Mouse (Mus musculus): ENCODE measurements around the gene Zfp967. TPM values are rescaled to one million over a fixed set of nuclear protein-coding genes. Genes with fewer than 3 reads are reported as not detected.
"Not testable (repeated sequence)": the region's sequence is repeated elsewhere in the genome, so short reads cannot be mapped to it uniquely, and the experiment has no call there.

Gene Zfp967
- polyA plus RNA-seq (2011; ENCODE audit: insufficient read depth, insufficient read length, low replicate concordance, missing spikeins): not detected in 2 replicates

GRCm38 (mm10) chr2:176520756-176521155 is at the start of gene Zfp967:
Gene Zfp967, plus strand, starts transcription at chr2:176521056.
- H3K4me3 ChIP-seq (replicated peaks; ENCODE audit: control insufficient read depth, low read depth, low read length); H3K4me1 ChIP-seq (ENCODE audit: control insufficient read depth, insufficient read depth, low read length); H3K27ac ChIP-seq (ENCODE audit: control insufficient read depth, insufficient read depth, low read depth, low read length, poor library complexity): not testable (repeated sequence)
- no CpG with 5 or more reads among the region's 9 CpGs for WGBS

GRCm38 (mm10) chr2:176486683-176487082 is 34.2 kb upstream of the Zfp967 start, which contains the start of gene Gm14434:
Gene Gm14434, minus strand, starts transcription at chr2:176486783.
- not testable (repeated sequence) for H3K4me3 ChIP-seq (replicated peaks; ENCODE audit: control insufficient read depth, low read depth, low read length); H3K27ac ChIP-seq (ENCODE audit: control insufficient read depth, insufficient read depth, low read depth, low read length, poor library complexity); H3K4me1 ChIP-seq (ENCODE audit: control insufficient read depth, insufficient read depth, low read length)
- no CpG with 5 or more reads among the region's 4 CpGs for WGBS

Other genes with a start within 250 kb of the Zfp967 start
- not detected in 2 replicates for gene Gm11009, start 201.6 kb upstream of the Zfp967 start, polyA plus RNA-seq (2011; ENCODE audit: insufficient read depth, insufficient read length, low replicate concordance, missing spikeins)
- gene Gm14435, start 97.5 kb upstream of the Zfp967 start, polyA plus RNA-seq (2011; ENCODE audit: insufficient read depth, insufficient read length, low replicate concordance, missing spikeins): not detected in 2 replicates
- not detected in 2 replicates for gene Gm14434, start 34.3 kb upstream of the Zfp967 start, polyA plus RNA-seq (2011; ENCODE audit: insufficient read depth, insufficient read length, low replicate concordance, missing spikeins)
- 1.9 TPM in 1 of 2 replicates, not detected in the other for gene Gm14308, start 115.3 kb downstream of the Zfp967 start, polyA plus RNA-seq (2011; ENCODE audit: insufficient read depth, insufficient read length, low replicate concordance, missing spikeins)
- 2.7 TPM in 1 of 2 replicates, not detected in the other for gene Zfp973, start 149.5 kb downstream of the Zfp967 start, polyA plus RNA-seq (2011; ENCODE audit: insufficient read depth, insufficient read length, low replicate concordance, missing spikeins)
- not detected in 2 replicates for gene Gm14305, start 187.3 kb downstream of the Zfp967 start, polyA plus RNA-seq (2011; ENCODE audit: insufficient read depth, insufficient read length, low replicate concordance, missing spikeins)

All from bone marrow, adult 2 months (tissue).